9 mouse cellular contexts compared by ENCODE assay signal in the genomic region with DNA sequence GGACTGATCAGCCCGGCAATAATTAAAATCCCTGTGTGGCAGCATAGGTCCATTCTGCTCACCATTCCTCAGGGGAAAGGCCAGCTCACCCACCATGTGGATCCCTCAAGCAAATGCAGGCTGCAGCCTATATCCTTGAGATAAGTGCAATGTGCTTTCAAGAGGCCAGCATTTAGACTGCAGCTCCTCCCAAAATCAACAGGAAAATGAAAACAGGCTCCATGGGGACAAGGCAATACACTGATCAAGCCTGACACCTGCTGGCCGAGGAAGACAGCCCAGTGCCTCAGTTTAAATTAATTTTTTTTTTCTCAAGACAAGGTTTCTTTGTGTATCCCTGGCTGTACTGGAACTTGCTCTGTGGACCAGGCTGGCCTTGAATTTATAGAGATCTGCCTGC. TPM values are rescaled to one million over a fixed set of nuclear protein-coding genes. Genes with fewer than 3 reads are reported as not detected.
DNase-seq lines count a peak whose midpoint lies in the region; ATAC-seq lines count a peak whose summit lies in the region.
"Had no signal": no experiment of that assay in that cellular context is flagged by ENCODE, and none has a peak within 500 bp of the region (broad histone marks: within the 10 kb centered on the region; RNA-seq: fewer than 3 reads in every experiment).

No protein-coding gene starts in this region.

- H3K27me3 ChIP-seq in forebrain, embryonic 11.5 days (ENCODE audit: control insufficient read depth, insufficient read depth, low read length), result no peaks in the 10 kb centered on the region
- H3K27me3 ChIP-seq in forebrain, embryonic 12.5 days, result no peaks in the 10 kb centered on the region
- H3K27me3 ChIP-seq in heart, embryonic 10.5 days (ENCODE audit: insufficient read depth, poor library complexity, severe bottlenecking), result no peaks in the 10 kb centered on the region
- no peaks in the 10 kb centered on the region for H3K27me3 ChIP-seq in midbrain, embryonic 13.5 days

- no peak overlapping the region for H3K27ac ChIP-seq in forebrain, embryonic 11.5 days (ENCODE audit: low read depth, low read length)
- H3K27ac ChIP-seq in forebrain, embryonic 12.5 days, result no peak overlapping the region
- no peak overlapping the region for H3K27ac ChIP-seq in heart, embryonic 10.5 days
- no peak overlapping the region for H3K27ac ChIP-seq in midbrain, embryonic 13.5 days

- WGBS in forebrain, embryonic 11.5 days, result 69% methylated on average over 2 of the region's 2 CpGs
- WGBS in forebrain, embryonic 12.5 days, result 67% methylated on average over 2 of the region's 2 CpGs
- 55% methylated on average over 2 of the region's 2 CpGs for WGBS in heart, embryonic 10.5 days
- 57% methylated on average over 2 of the region's 2 CpGs for WGBS in midbrain, embryonic 13.5 days

- peak; percentile 72 for DNase-seq in forebrain, embryonic 11.5 days (ENCODE audit: low spot score)
- peak; percentile 84 for DNase-seq in 3T3-L1 (ENCODE audit: low read depth, low spot score)
- DNase-seq in adrenal gland, postnatal 10 days, result peak; percentile 47
- DNase-seq in heart, embryonic 10.5 days (ENCODE audit: low spot score), result peak; percentile 79
- DNase-seq in layer of hippocampus, adult 9-11 months, result peak; percentile 11
- peak; percentile 13 to 15 for DNase-seq in thymus, postnatal 36 days

- no peak overlapping the region for H3K4me2 ChIP-seq in forebrain, embryonic 11.5 days (ENCODE audit: low read depth, low read length, severe bottlenecking)
- no peak overlapping the region for H3K4me2 ChIP-seq in forebrain, embryonic 12.5 days
- no peak overlapping the region for H3K4me2 ChIP-seq in midbrain, embryonic 13.5 days (replicated peaks)

- ATAC-seq in forebrain, embryonic 11.5 days (replicated peaks; ENCODE audit: low FRiP score), result no peak; the same call in 1 of the 2 replicates
- ATAC-seq in forebrain, embryonic 12.5 days (ENCODE audit: low FRiP score), result no peak
- peak; percentile 60 for ATAC-seq in midbrain, embryonic 13.5 days

- peaks cover 3% of the 10 kb centered on the region; the same call in 1 of the 2 replicates for H3K36me3 ChIP-seq in forebrain, embryonic 11.5 days (ENCODE audit: control insufficient read depth, insufficient read depth, low read length)
- H3K36me3 ChIP-seq in forebrain, embryonic 12.5 days (replicated peaks), result peaks cover 37% of the 10 kb centered on the region
- H3K36me3 ChIP-seq in heart, embryonic 10.5 days, result peaks cover 75% of the 10 kb centered on the region
- peaks cover 31% of the 10 kb centered on the region for H3K36me3 ChIP-seq in midbrain, embryonic 13.5 days

- no peak overlapping the region for H3K9ac ChIP-seq in forebrain, embryonic 11.5 days (ENCODE audit: low read length)
- H3K9ac ChIP-seq in forebrain, embryonic 12.5 days, result no peak overlapping the region
- no peak overlapping the region; the same call in 1 of the 2 replicates for H3K9ac ChIP-seq in midbrain, embryonic 13.5 days (replicated peaks)

- no peak overlapping the region for H3K4me3 ChIP-seq in forebrain, embryonic 11.5 days (ENCODE audit: low read depth, low read length)
- H3K4me3 ChIP-seq in forebrain, embryonic 12.5 days (replicated peaks), result no peak overlapping the region
- no peak overlapping the region for H3K4me3 ChIP-seq in heart, embryonic 10.5 days
- H3K4me3 ChIP-seq in midbrain, embryonic 13.5 days (replicated peaks), result no peak overlapping the region

- H3K4me1 ChIP-seq in forebrain, embryonic 11.5 days (replicated peaks; ENCODE audit: control insufficient read depth, insufficient read depth, low read length), result no peaks in the 10 kb centered on the region
- no peaks in the 10 kb centered on the region for H3K4me1 ChIP-seq in forebrain, embryonic 12.5 days
- H3K4me1 ChIP-seq in heart, embryonic 10.5 days, result no peaks in the 10 kb centered on the region
- H3K4me1 ChIP-seq in midbrain, embryonic 13.5 days (replicated peaks), result no peaks in the 10 kb centered on the region

- no peaks in the 10 kb centered on the region for H3K9me3 ChIP-seq in forebrain, embryonic 11.5 days (ENCODE audit: control insufficient read depth, low read length)
- H3K9me3 ChIP-seq in forebrain, embryonic 12.5 days, result no peaks in the 10 kb centered on the region
- no peaks in the 10 kb centered on the region for H3K9me3 ChIP-seq in heart, embryonic 10.5 days
- no peaks in the 10 kb centered on the region for H3K9me3 ChIP-seq in midbrain, embryonic 13.5 days
- H3K9me3 ChIP-seq: G1E had no signal

RNA-seq across cellular contexts. Expression of gene Pus7, which starts 24.9 kb away (rescaled TPM):
- polyA plus RNA-seq in forebrain, embryonic 11.5 days (2014; fragmentation: Nextera tagmentation; extraction: Ambion mirVana), result 31.5 and 34.7 TPM in 2 replicates
- 26.7 and 28.9 TPM in 2 replicates for polyA plus RNA-seq in forebrain, embryonic 12.5 days (2016; fragmentation: Nextera tagmentation; extraction: Ambion mirVana)
- 10 to 100 TPM; 20.0 to 22.3 TPM for total RNA-seq in adrenal gland, postnatal 10 days (2021)
- 31.9 and 38.3 TPM in 2 replicates for polyA plus RNA-seq in heart, embryonic 10.5 days (2016; fragmentation: Nextera tagmentation; extraction: Ambion mirVana)
- polyA plus RNA-seq in midbrain, embryonic 13.5 days (2015; fragmentation: Nextera tagmentation; extraction: Ambion mirVana), result 17.3 and 17.5 TPM in 2 replicates

RNA-seq across cellular contexts. Expression of gene Rint1, which starts 28.9 kb away (rescaled TPM):
- 26.6 and 31.2 TPM in 2 replicates for polyA plus RNA-seq in forebrain, embryonic 11.5 days (2014; fragmentation: Nextera tagmentation; extraction: Ambion mirVana)
- polyA plus RNA-seq in forebrain, embryonic 12.5 days (2016; fragmentation: Nextera tagmentation; extraction: Ambion mirVana), result 30.7 and 37.7 TPM in 2 replicates
- 10 to 100 TPM; 17.7 to 23.8 TPM for total RNA-seq in adrenal gland, postnatal 10 days (2021)
- polyA plus RNA-seq in heart, embryonic 10.5 days (2016; fragmentation: Nextera tagmentation; extraction: Ambion mirVana), result 31.6 and 33.2 TPM in 2 replicates
- 35.9 and 40.2 TPM in 2 replicates for polyA plus RNA-seq in midbrain, embryonic 13.5 days (2015; fragmentation: Nextera tagmentation; extraction: Ambion mirVana)

Comparison
In these comparisons a context has a peak if more than half of its experiments do, and no peak if none do; other contexts are left out.
1. DNase-seq: peak in every context shown above with its lines; median percentile 84 in 3T3-L1; 79 in heart, embryonic 10.5 days; 72 in forebrain, embryonic 11.5 days; 47 in adrenal gland, postnatal 10 days; 14 in thymus, postnatal 36 days; 11 in layer of hippocampus, adult 9-11 months.